Mouse (Mus musculus): ENCODE measurements around the gene Unc5b. TPM values are rescaled to one million over a fixed set of nuclear protein-coding genes. Genes with fewer than 3 reads are reported as not detected.

Unc5b gene
- polyA plus RNA-seq, 1 experiment from 2014 or later, result 7.9 TPM

DNA sequence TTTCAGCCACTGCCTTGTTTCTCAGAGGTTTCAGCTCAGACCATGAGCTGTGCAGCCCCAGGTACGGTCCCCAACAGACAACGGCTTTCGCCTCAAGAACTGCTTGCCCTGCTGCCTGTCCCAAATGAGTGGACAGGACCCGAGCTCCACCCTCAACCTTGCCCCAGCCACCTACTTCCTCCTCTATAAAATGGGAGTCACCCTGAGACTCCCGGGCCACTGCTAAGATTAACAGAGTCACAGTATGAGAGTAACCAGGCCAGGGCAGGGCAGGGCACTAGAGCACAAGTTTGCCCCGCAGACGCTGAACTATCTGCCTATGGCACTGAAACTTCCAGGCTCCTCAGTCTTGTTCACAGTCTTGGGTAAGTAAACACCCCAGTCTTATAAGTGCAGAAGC, 34.9 kb downstream of the Unc5b start:
- no peak overlapping the region for H3K27ac ChIP-seq (ENCODE audit: low read depth, low read length)
- no peak for ATAC-seq (ENCODE audit: low FRiP score, low TSS enrichment)
- 66% methylated on average over 7 of the region's 7 CpGs for WGBS

DNA sequence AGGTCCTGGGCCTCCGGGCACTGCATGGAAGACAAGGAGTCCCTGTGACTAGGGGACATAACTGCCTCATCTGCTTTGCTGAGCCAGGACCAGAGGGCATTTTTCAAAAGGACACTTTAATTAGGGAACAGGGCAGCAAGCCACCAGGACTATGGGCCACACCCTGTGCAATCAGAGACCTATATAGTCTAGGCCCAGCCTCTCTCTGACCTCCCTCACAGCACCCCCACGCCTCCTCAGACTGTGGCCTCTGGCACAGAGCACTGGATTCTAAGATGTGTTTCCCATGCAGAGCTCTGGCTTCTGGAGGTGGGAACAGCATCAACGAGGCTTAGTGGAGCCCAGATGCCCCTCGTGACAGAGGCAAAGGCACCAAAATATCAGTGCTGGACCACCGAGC, 35.4 kb downstream of the Unc5b start:
- 60% methylated on average over 5 of the region's 5 CpGs for WGBS
- Histone ChIP-seq H3K27ac (ENCODE audit: low read depth, low read length) (no peak overlapping the region), H3K4me2 (replicated peaks; ENCODE audit: low read depth, low read length) (no peak overlapping the region), H3K27me3 (ENCODE audit: control insufficient read depth, insufficient read depth, low read length) (no peaks in the 10 kb centered on the region), H3K4me3 (ENCODE audit: low read length) (no peak overlapping the region), H3K36me3 (ENCODE audit: control insufficient read depth, insufficient read depth, low read length) (no peaks in the 10 kb centered on the region), H3K9me3 (ENCODE audit: control insufficient read depth, low read length) (no peaks in the 10 kb centered on the region), H3K4me1 (ENCODE audit: control insufficient read depth, insufficient read depth, low read length) (peaks cover 67% of the 10 kb centered on the region), H3K9ac (ENCODE audit: low read depth, low read length) (no peak overlapping the region)
- no peak for ATAC-seq (ENCODE audit: low FRiP score, low TSS enrichment)

More for the DNA sequence above, 34.9 kb downstream of the Unc5b start:
- H3K9me3 ChIP-seq (ENCODE audit: control insufficient read depth, low read length), result no peaks in the 10 kb centered on the region
- no peaks in the 10 kb centered on the region for H3K36me3 ChIP-seq (ENCODE audit: control insufficient read depth, insufficient read depth, low read length)
- no peak overlapping the region for H3K4me2 ChIP-seq (replicated peaks; ENCODE audit: low read depth, low read length)
- H3K27me3 ChIP-seq (ENCODE audit: control insufficient read depth, insufficient read depth, low read length), result no peaks in the 10 kb centered on the region
- no peak overlapping the region for H3K9ac ChIP-seq (ENCODE audit: low read depth, low read length)
- peaks cover 72% of the 10 kb centered on the region for H3K4me1 ChIP-seq (ENCODE audit: control insufficient read depth, insufficient read depth, low read length)
- H3K4me3 ChIP-seq (ENCODE audit: low read length), result no peak overlapping the region

- Histone ChIP-seq H3K27me3 (ENCODE audit: control insufficient read depth, insufficient read depth, low read length) (no peaks in the 10 kb centered on the region), H3K9ac (ENCODE audit: low read depth, low read length) (no peak overlapping the region), H3K9me3 (ENCODE audit: control insufficient read depth, low read length) (no peaks in the 10 kb centered on the region), H3K4me3 (ENCODE audit: low read length) (no peak overlapping the region), H3K4me1 (ENCODE audit: control insufficient read depth, insufficient read depth, low read length) (peaks cover 55% of the 10 kb centered on the region), H3K4me2 (replicated peaks; ENCODE audit: low read depth, low read length) (no peak overlapping the region), H3K27ac (ENCODE audit: low read depth, low read length) (peak overlapping the region; percentile 60; the same call in 1 of the 2 replicates), H3K36me3 (ENCODE audit: control insufficient read depth, insufficient read depth, low read length) (no peaks in the 10 kb centered on the region)
- ATAC-seq (ENCODE audit: low FRiP score, low TSS enrichment), result 0 out of 2 replicates have a peak, but pooled peaks have one; percentile 8
- 34% methylated on average over 8 of the region's 8 CpGs for WGBS
Observed at GRCm38 (mm10) chr10:60794792-60795191, 36.6 kb downstream of the Unc5b start.

DNA sequence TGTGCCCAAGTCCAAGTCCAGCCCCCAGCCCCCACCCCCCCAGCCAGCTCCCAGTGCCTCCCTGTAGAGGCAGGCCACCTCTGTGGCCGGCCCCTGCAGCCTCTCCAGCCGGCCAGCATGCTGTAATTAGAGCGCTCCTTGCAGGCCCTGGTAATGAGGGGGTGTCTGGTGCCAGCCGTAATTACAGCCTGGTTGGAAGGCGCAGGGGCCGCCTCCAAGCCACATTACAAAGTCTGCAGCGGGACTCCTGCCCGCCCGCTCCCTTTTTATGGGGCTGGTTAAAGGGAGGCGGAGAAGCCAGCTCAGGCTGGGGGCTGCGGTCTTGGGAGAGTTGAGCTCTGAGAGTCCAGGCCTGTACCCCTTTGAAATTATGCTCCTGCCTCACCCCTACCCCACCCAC, 37.0 kb downstream of the Unc5b start:
- no peak overlapping the region; the same call in 1 of the 2 replicates for H3K27ac ChIP-seq (ENCODE audit: low read depth, low read length)
- 24% methylated on average over 11 of the region's 11 CpGs for WGBS
- H3K9ac ChIP-seq (ENCODE audit: low read depth, low read length), result 0 out of 2 replicates have a peak overlapping the region, but pooled peaks have one; percentile 18
- H3K4me3 ChIP-seq (ENCODE audit: low read length), result no peak overlapping the region
- H3K9me3 ChIP-seq (ENCODE audit: control insufficient read depth, low read length), result no peaks in the 10 kb centered on the region
- peak; percentile 48 for ATAC-seq (ENCODE audit: low FRiP score, low TSS enrichment)
- no peaks in the 10 kb centered on the region for H3K36me3 ChIP-seq (ENCODE audit: control insufficient read depth, insufficient read depth, low read length)
- H3K27me3 ChIP-seq (ENCODE audit: control insufficient read depth, insufficient read depth, low read length), result no peaks in the 10 kb centered on the region
- H3K4me2 ChIP-seq (replicated peaks; ENCODE audit: low read depth, low read length), result no peak overlapping the region
- peaks cover 51% of the 10 kb centered on the region for H3K4me1 ChIP-seq (ENCODE audit: control insufficient read depth, insufficient read depth, low read length)

DNA sequence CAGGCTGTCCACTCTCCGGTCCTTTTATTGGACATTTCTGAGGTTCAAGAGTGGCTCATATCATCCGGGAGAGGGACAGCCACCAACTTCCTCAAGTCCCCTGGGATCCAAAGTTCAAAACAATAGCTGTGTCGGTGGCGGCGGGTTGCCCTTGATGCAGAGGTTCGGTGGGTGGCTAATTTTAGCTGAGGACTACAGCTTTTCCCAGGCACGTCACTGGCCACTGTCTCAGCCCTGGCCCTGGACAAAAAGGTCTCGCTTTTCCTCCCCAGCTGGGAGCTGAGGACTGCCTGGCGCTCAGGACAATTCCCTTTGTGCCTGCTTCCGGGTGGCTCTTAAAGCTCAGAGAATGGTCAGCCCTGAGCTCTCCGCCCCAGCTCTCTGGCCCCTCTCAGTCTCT, 38.5 kb downstream of the Unc5b start:
- peak overlapping the region; percentile 1; the same call in 1 of the 2 replicates for H3K27ac ChIP-seq (ENCODE audit: low read depth, low read length)
- no peak for ATAC-seq (ENCODE audit: low FRiP score, low TSS enrichment)
- H3K4me2 ChIP-seq (replicated peaks; ENCODE audit: low read depth, low read length), result no peak overlapping the region
- H3K36me3 ChIP-seq (ENCODE audit: control insufficient read depth, insufficient read depth, low read length), result no peaks in the 10 kb centered on the region
- H3K9me3 ChIP-seq (ENCODE audit: control insufficient read depth, low read length), result no peaks in the 10 kb centered on the region
- H3K4me3 ChIP-seq (ENCODE audit: low read length), result no peak overlapping the region
- no peaks in the 10 kb centered on the region for H3K27me3 ChIP-seq (ENCODE audit: control insufficient read depth, insufficient read depth, low read length)
- WGBS, result 20% methylated on average over 11 of the region's 11 CpGs
- H3K9ac ChIP-seq (ENCODE audit: low read depth, low read length), result 0 out of 2 replicates have a peak overlapping the region, but pooled peaks have one; percentile 12
- H3K4me1 ChIP-seq (ENCODE audit: control insufficient read depth, insufficient read depth, low read length), result peaks cover 43% of the 10 kb centered on the region

- WGBS, result 19% methylated on average over 10 of the region's 10 CpGs
- ATAC-seq (ENCODE audit: low FRiP score, low TSS enrichment), result peak; percentile 11; the same call in 1 of the 2 replicates
- Histone ChIP-seq H3K27ac (ENCODE audit: low read depth, low read length) (no peak overlapping the region), H3K4me2 (replicated peaks; ENCODE audit: low read depth, low read length) (no peak overlapping the region), H3K27me3 (ENCODE audit: control insufficient read depth, insufficient read depth, low read length) (no peaks in the 10 kb centered on the region), H3K9ac (ENCODE audit: low read depth, low read length) (no peak overlapping the region), H3K36me3 (ENCODE audit: control insufficient read depth, insufficient read depth, low read length) (no peaks in the 10 kb centered on the region), H3K4me3 (ENCODE audit: low read length) (no peak overlapping the region), H3K9me3 (ENCODE audit: control insufficient read depth, low read length) (no peaks in the 10 kb centered on the region), H3K4me1 (ENCODE audit: control insufficient read depth, insufficient read depth, low read length) (peaks cover 43% of the 10 kb centered on the region)
Observed at GRCm38 (mm10) chr10:60792365-60792764, 39.0 kb downstream of the Unc5b start.

- no peak for ATAC-seq (ENCODE audit: low FRiP score, low TSS enrichment)
- Histone ChIP-seq H3K4me1 (ENCODE audit: control insufficient read depth, insufficient read depth, low read length) (peaks cover 36% of the 10 kb centered on the region), H3K9me3 (ENCODE audit: control insufficient read depth, low read length) (no peaks in the 10 kb centered on the region), H3K36me3 (ENCODE audit: control insufficient read depth, insufficient read depth, low read length) (no peaks in the 10 kb centered on the region), H3K9ac (ENCODE audit: low read depth, low read length) (no peak overlapping the region), H3K27ac (ENCODE audit: low read depth, low read length) (no peak overlapping the region), H3K27me3 (ENCODE audit: control insufficient read depth, insufficient read depth, low read length) (no peaks in the 10 kb centered on the region), H3K4me2 (replicated peaks; ENCODE audit: low read depth, low read length) (no peak overlapping the region), H3K4me3 (ENCODE audit: low read length) (no peak overlapping the region)
- 81% methylated on average over 6 of the region's 6 CpGs for WGBS
Observed at GRCm38 (mm10) chr10:60790912-60791311, 40.5 kb downstream of the Unc5b start.

GRCm38 (mm10) chr10:60787303-60788074, 43.9 kb downstream of the Unc5b start:
- 81% methylated on average over 16 of the region's 16 CpGs for WGBS
- H3K9ac ChIP-seq (ENCODE audit: low read depth, low read length), result no peak overlapping the region
- H3K27ac ChIP-seq (ENCODE audit: low read depth, low read length), result no peak overlapping the region

GRCm38 (mm10) chr10:60783608-60784007, 47.8 kb downstream of the Unc5b start:
- no peak overlapping the region for H3K4me3 ChIP-seq (ENCODE audit: low read length)
- H3K4me1 ChIP-seq (ENCODE audit: control insufficient read depth, insufficient read depth, low read length), result peaks cover 8% of the 10 kb centered on the region; the same call in 1 of the 2 replicates
- H3K36me3 ChIP-seq (ENCODE audit: control insufficient read depth, insufficient read depth, low read length), result peaks cover 2% of the 10 kb centered on the region; the same call in 1 of the 2 replicates
- ATAC-seq (ENCODE audit: low FRiP score, low TSS enrichment), result no peak
- no peak overlapping the region for H3K9ac ChIP-seq (ENCODE audit: low read depth, low read length)
- H3K27ac ChIP-seq (ENCODE audit: low read depth, low read length), result no peak overlapping the region
- WGBS, result 56% methylated on average over 2 of the region's 2 CpGs
- no peak overlapping the region for H3K4me2 ChIP-seq (replicated peaks; ENCODE audit: low read depth, low read length)
- no peaks in the 10 kb centered on the region for H3K27me3 ChIP-seq (ENCODE audit: control insufficient read depth, insufficient read depth, low read length)
- no peaks in the 10 kb centered on the region for H3K9me3 ChIP-seq (ENCODE audit: control insufficient read depth, low read length)

More at GRCm38 (mm10) chr10:60787303-60788074, 43.9 kb downstream of the Unc5b start:
- H3K9me3 ChIP-seq (ENCODE audit: control insufficient read depth, low read length), result no peaks in the 10 kb centered on the region
- no peak overlapping the region for H3K4me2 ChIP-seq (replicated peaks; ENCODE audit: low read depth, low read length)
- no peak overlapping the region for H3K4me3 ChIP-seq (ENCODE audit: low read length)
- no peaks in the 10 kb centered on the region for H3K27me3 ChIP-seq (ENCODE audit: control insufficient read depth, insufficient read depth, low read length)
- H3K4me1 ChIP-seq (ENCODE audit: control insufficient read depth, insufficient read depth, low read length), result peaks cover 9% of the 10 kb centered on the region
- no peak for ATAC-seq (ENCODE audit: low FRiP score, low TSS enrichment)
- H3K36me3 ChIP-seq (ENCODE audit: control insufficient read depth, insufficient read depth, low read length), result peaks cover 2% of the 10 kb centered on the region; the same call in 1 of the 2 replicates
